Mouse (Mus musculus): Measurements from ENCODE around the gene 6330409D20Rik. TPM values are rescaled to one million over a fixed set of nuclear protein-coding genes. Genes with fewer than 3 reads are reported as not detected.
A peak's percentile ranks its signal among the peaks of the same experiment; 100 is the strongest.

6330409D20Rik gene
- polyA plus RNA-seq, 1 experiment from 2014 or later, result 0.38 TPM

DNA sequence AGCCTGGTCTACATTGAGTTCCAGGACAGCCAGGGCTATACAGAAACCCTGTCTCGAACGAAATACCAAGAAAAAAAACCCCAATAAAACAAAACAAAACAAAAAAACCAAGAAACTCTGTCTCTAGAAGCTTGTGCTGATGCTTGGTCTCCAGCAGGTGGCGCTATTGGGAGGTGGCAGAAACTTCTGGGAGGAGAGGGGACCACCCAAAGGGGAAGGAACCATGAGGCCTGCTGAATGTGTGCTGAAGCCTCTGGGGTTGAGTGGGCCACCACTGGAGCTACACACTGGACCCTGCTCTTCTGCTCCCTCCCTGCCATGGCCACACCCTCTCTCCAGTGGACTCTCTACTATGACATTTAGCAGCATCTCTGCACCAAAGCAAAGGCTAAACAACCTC is 32.2 kb downstream of the 6330409D20Rik start:
- H3K4me2 ChIP-seq (ENCODE audit: low read length), result no peak overlapping the region
- DNase-seq (ENCODE audit: low spot score), result peak; percentile 83
- 40% methylated on average over 3 of the region's 3 CpGs for WGBS
- H3K9me3 ChIP-seq (ENCODE audit: control insufficient read depth, low read length), result no peaks in the 10 kb centered on the region
- H3K4me1 ChIP-seq (replicated peaks; ENCODE audit: control insufficient read depth, insufficient read depth, low read length), result peaks cover 7% of the 10 kb centered on the region
- H3K9ac ChIP-seq (ENCODE audit: low read length), result no peak overlapping the region
- peaks cover 76% of the 10 kb centered on the region for H3K36me3 ChIP-seq (ENCODE audit: control insufficient read depth, insufficient read depth, low read length)
- H3K27ac ChIP-seq (ENCODE audit: low read depth), result no peak overlapping the region
- no peak for ATAC-seq (replicated peaks; ENCODE audit: low FRiP score, low TSS enrichment, low read depth)
- no peak overlapping the region for H3K4me3 ChIP-seq (ENCODE audit: low read depth, low read length)
- H3K27me3 ChIP-seq (replicated peaks; ENCODE audit: control insufficient read depth, insufficient read depth, low read length), result no peaks in the 10 kb centered on the region

GRCm38 (mm10) chr2:32706971-32707370 is 33.8 kb downstream of the 6330409D20Rik start:
- Histone ChIP-seq H3K36me3 (ENCODE audit: control insufficient read depth, insufficient read depth, low read length) (peaks cover 83% of the 10 kb centered on the region), H3K27me3 (replicated peaks; ENCODE audit: control insufficient read depth, insufficient read depth, low read length) (no peaks in the 10 kb centered on the region), H3K9me3 (ENCODE audit: control insufficient read depth, low read length) (no peaks in the 10 kb centered on the region), H3K27ac (ENCODE audit: low read depth) (no peak overlapping the region), H3K4me3 (ENCODE audit: low read depth, low read length) (no peak overlapping the region), H3K4me1 (replicated peaks; ENCODE audit: control insufficient read depth, insufficient read depth, low read length) (peaks cover 7% of the 10 kb centered on the region), H3K4me2 (ENCODE audit: low read length) (no peak overlapping the region), H3K9ac (ENCODE audit: low read length) (no peak overlapping the region)
- ATAC-seq (replicated peaks; ENCODE audit: low FRiP score, low TSS enrichment, low read depth) (no peak), DNase-seq (ENCODE audit: low spot score) (no peak)
- 96% methylated on average over 6 of the region's 6 CpGs for WGBS

DNA sequence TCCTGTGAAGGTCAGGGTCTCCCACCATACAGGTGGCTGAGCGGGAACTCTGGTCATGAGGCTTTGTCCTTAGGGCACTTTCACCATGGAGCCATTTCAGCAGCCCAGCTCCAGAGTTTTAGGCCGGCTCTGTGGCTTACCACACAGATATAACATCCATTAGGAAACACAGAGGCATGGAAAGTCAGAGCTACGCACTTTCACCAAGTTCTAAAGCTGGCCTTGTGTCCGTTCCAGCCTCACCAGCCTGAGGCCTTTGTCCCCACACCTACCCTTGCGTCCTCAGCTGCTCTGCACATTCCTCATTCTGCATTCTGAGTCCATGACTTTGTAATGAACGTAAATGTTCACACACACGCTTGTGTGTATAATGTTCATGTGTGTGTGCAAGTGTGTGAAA is 35.8 kb downstream of the 6330409D20Rik start:
- H3K4me3 ChIP-seq (ENCODE audit: low read depth, low read length), result no peak overlapping the region
- no peaks in the 10 kb centered on the region for H3K9me3 ChIP-seq (ENCODE audit: control insufficient read depth, low read length)
- no peaks in the 10 kb centered on the region for H3K27me3 ChIP-seq (replicated peaks; ENCODE audit: control insufficient read depth, insufficient read depth, low read length)
- no peak overlapping the region for H3K27ac ChIP-seq (ENCODE audit: low read depth)
- no peak for ATAC-seq (replicated peaks; ENCODE audit: low FRiP score, low TSS enrichment, low read depth)
- no peak overlapping the region for H3K4me2 ChIP-seq (ENCODE audit: low read length)
- H3K9ac ChIP-seq (ENCODE audit: low read length), result no peak overlapping the region
- H3K4me1 ChIP-seq (replicated peaks; ENCODE audit: control insufficient read depth, insufficient read depth, low read length), result no peaks in the 10 kb centered on the region
- no peak for DNase-seq (ENCODE audit: low spot score)
- 93% methylated on average over 7 of the region's 7 CpGs for WGBS
- H3K36me3 ChIP-seq (ENCODE audit: control insufficient read depth, insufficient read depth, low read length), result peaks cover 71% of the 10 kb centered on the region

GRCm38 (mm10) chr2:32704021-32704421 is 36.8 kb downstream of the 6330409D20Rik start, which contains the start of gene Fpgs:
TSS of gene Fpgs (minus strand) at chr2:32704145.
- Histone ChIP-seq H3K27ac (ENCODE audit: low read depth) (no peak within 1 kb of the TSS), H3K27me3 (replicated peaks; ENCODE audit: control insufficient read depth, insufficient read depth, low read length) (no peaks in the 10 kb centered on the region), H3K4me2 (ENCODE audit: low read length) (no peak within 1 kb of the TSS), H3K9ac (ENCODE audit: low read length) (no peak within 1 kb of the TSS), H3K4me1 (replicated peaks; ENCODE audit: control insufficient read depth, insufficient read depth, low read length) (no peaks in the 10 kb centered on the region), H3K36me3 (ENCODE audit: control insufficient read depth, insufficient read depth, low read length) (peaks cover 61% of the 10 kb centered on the region), H3K4me3 (ENCODE audit: low read depth, low read length) (no peak within 1 kb of the TSS), H3K9me3 (ENCODE audit: control insufficient read depth, low read length) (no peaks in the 10 kb centered on the region)
- ATAC-seq (replicated peaks; ENCODE audit: low FRiP score, low TSS enrichment, low read depth) (no peak), DNase-seq (ENCODE audit: low spot score) (no peak)
- 83% methylated on average over 2 of the region's 2 CpGs for WGBS

GRCm38 (mm10) chr2:32703046-32703445 is 37.8 kb downstream of the 6330409D20Rik start:
- DNase-seq (ENCODE audit: low spot score), result no peak
- WGBS, result 86% methylated on average over 8 of the region's 8 CpGs
- ATAC-seq (replicated peaks; ENCODE audit: low FRiP score, low TSS enrichment, low read depth), result no peak
- Histone ChIP-seq H3K4me1 (replicated peaks; ENCODE audit: control insufficient read depth, insufficient read depth, low read length) (no peaks in the 10 kb centered on the region), H3K4me3 (ENCODE audit: low read depth, low read length) (no peak overlapping the region), H3K36me3 (ENCODE audit: control insufficient read depth, insufficient read depth, low read length) (peaks cover 51% of the 10 kb centered on the region), H3K4me2 (ENCODE audit: low read length) (no peak overlapping the region), H3K27me3 (replicated peaks; ENCODE audit: control insufficient read depth, insufficient read depth, low read length) (no peaks in the 10 kb centered on the region), H3K9me3 (ENCODE audit: control insufficient read depth, low read length) (no peaks in the 10 kb centered on the region), H3K9ac (ENCODE audit: low read length) (no peak overlapping the region), H3K27ac (ENCODE audit: low read depth) (no peak overlapping the region)

DNA sequence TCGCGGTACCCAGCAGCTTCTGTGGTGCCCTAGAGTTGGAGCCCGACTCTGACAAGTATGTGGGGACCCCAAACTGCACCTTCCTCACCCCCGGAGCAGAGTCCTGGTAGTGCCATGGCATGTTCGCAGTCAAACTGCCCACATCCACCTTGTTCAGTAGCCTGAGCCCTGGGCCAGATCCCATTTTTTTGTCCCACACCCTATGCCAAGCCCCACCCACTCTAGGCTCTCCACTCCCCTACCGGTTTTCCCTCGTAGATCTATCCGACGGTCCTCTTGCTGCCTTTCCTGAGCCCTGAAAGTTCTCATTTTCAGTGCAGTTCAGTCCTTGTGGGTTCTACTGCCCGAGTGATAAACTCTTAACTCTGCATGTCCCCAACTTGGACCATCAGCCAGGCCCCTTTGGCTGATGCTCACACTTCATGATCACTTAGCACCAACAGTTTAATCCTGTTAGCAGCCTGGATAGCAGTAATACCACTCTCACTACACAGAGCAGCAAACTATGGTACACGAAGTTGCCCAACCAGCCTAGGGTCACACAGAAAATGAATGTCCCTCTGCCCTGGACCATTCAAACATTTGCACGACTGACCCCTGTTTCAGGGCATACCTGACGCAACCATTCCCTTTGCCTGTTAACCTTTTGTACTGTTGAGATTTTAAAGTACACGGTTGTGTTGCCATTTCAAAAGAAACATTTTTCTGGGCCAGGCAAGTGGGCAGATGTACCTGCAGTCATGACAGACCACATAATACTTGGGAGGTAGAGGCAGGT is 39.7 kb downstream of the 6330409D20Rik start:
- Histone ChIP-seq H3K36me3 (ENCODE audit: control insufficient read depth, insufficient read depth, low read length) (peaks cover 32% of the 10 kb centered on the region), H3K9ac (ENCODE audit: low read length) (no peak overlapping the region), H3K27ac (ENCODE audit: low read depth) (no peak overlapping the region), H3K4me1 (replicated peaks; ENCODE audit: control insufficient read depth, insufficient read depth, low read length) (0 out of 2 replicates have a peak, but pooled peaks cover 2% of the 10 kb centered on the region), H3K27me3 (replicated peaks; ENCODE audit: control insufficient read depth, insufficient read depth, low read length) (no peaks in the 10 kb centered on the region), H3K9me3 (ENCODE audit: control insufficient read depth, low read length) (no peaks in the 10 kb centered on the region), H3K4me2 (ENCODE audit: low read length) (no peak overlapping the region), H3K4me3 (ENCODE audit: low read depth, low read length) (no peak overlapping the region)
- WGBS, result 81% methylated on average over 14 of the region's 14 CpGs
- no peak for ATAC-seq (replicated peaks; ENCODE audit: low FRiP score, low TSS enrichment, low read depth)
- no peak for DNase-seq (ENCODE audit: low spot score)

- no peak for DNase-seq (ENCODE audit: low spot score)
- no peaks in the 10 kb centered on the region for H3K27me3 ChIP-seq (replicated peaks; ENCODE audit: control insufficient read depth, insufficient read depth, low read length)
- H3K4me1 ChIP-seq (replicated peaks; ENCODE audit: control insufficient read depth, insufficient read depth, low read length), result 0 out of 2 replicates have a peak, but pooled peaks cover 2% of the 10 kb centered on the region
- ATAC-seq (replicated peaks; ENCODE audit: low FRiP score, low TSS enrichment, low read depth), result no peak
- H3K4me2 ChIP-seq (ENCODE audit: low read length), result no peak overlapping the region
- no peak overlapping the region for H3K4me3 ChIP-seq (ENCODE audit: low read depth, low read length)
- no peaks in the 10 kb centered on the region for H3K9me3 ChIP-seq (ENCODE audit: control insufficient read depth, low read length)
- no peak overlapping the region for H3K9ac ChIP-seq (ENCODE audit: low read length)
- WGBS, result 80% methylated on average over 6 of the region's 6 CpGs
- peaks cover 18% of the 10 kb centered on the region for H3K36me3 ChIP-seq (ENCODE audit: control insufficient read depth, insufficient read depth, low read length)
- H3K27ac ChIP-seq (ENCODE audit: low read depth), result no peak overlapping the region
Observed at GRCm38 (mm10) chr2:32699680-32700079, 41.1 kb downstream of the 6330409D20Rik start.

DNA sequence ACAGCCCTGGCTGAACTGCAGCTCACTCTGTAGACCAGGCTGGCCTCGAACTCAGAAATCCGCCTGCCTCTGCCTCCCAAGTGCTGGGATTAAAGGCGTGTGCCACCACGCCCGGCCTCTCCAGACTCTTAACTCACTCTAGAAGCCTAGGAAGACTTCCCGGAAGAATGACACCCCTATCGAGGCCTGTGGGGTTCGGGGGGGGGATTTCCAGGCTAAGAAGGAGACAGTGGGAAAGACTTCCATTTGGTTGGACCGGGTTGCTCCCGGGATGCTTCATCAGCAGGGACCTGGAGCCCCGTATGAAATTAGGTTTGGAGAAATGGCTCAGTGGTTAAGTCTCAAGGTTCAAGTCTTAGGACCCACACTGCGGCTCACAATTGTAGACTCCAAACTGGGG is 46.1 kb downstream of the 6330409D20Rik start:
- no peak overlapping the region; the same call in 1 of the 2 replicates for H3K9ac ChIP-seq (ENCODE audit: low read length)
- peak overlapping the region; percentile 64; the same call in 1 of the 2 replicates for H3K27ac ChIP-seq (ENCODE audit: low read depth)
- H3K4me2 ChIP-seq (ENCODE audit: low read length), result peak overlapping the region; percentile 66
- ATAC-seq (replicated peaks; ENCODE audit: low FRiP score, low TSS enrichment, low read depth) (no peak), DNase-seq (ENCODE audit: low spot score) (no peak)
- H3K27me3 ChIP-seq (replicated peaks; ENCODE audit: control insufficient read depth, insufficient read depth, low read length), result no peaks in the 10 kb centered on the region
- WGBS, result 86% methylated on average over 12 of the region's 12 CpGs
- H3K36me3 ChIP-seq (ENCODE audit: control insufficient read depth, insufficient read depth, low read length), result no peaks in the 10 kb centered on the region; the same call in 1 of the 2 replicates
- H3K4me3 ChIP-seq (ENCODE audit: low read depth, low read length), result peak overlapping the region; percentile 80; the same call in 1 of the 2 replicates
- no peaks in the 10 kb centered on the region for H3K9me3 ChIP-seq (ENCODE audit: control insufficient read depth, low read length)
- H3K4me1 ChIP-seq (replicated peaks; ENCODE audit: control insufficient read depth, insufficient read depth, low read length), result peaks cover 15% of the 10 kb centered on the region
